Mouse (Mus musculus) heart, postnatal 10 days (tissue): ENCODE results near the gene Evx1. TPM values are rescaled to one million over a fixed set of nuclear protein-coding genes. Genes with fewer than 3 reads are reported as not detected.
"Not testable (repeated sequence)": the region's sequence is repeated elsewhere in the genome, so short reads cannot be mapped to it uniquely, and the experiment has no call there.

ENCODE experiments used
- DNase-seq, 2 experiments: peaks; one replicate each; pipeline ENCODE4 v3.0.0; 2021
- intact Hi-C: fragments of 180-260 bp; cut with DNase I; formaldehyde crosslinking; loops from one replicate; pipeline ENCODE4 v1.15.1; 2025
- total RNA-seq, 2 experiments: library from RNA; stranded (reverse); gene quantifications; 2 replicates each; pipeline ENCODE4 v1.2.3; 2021

Gene Evx1
- total RNA-seq, 2 experiments from 2014 or later: not detected

DNA sequence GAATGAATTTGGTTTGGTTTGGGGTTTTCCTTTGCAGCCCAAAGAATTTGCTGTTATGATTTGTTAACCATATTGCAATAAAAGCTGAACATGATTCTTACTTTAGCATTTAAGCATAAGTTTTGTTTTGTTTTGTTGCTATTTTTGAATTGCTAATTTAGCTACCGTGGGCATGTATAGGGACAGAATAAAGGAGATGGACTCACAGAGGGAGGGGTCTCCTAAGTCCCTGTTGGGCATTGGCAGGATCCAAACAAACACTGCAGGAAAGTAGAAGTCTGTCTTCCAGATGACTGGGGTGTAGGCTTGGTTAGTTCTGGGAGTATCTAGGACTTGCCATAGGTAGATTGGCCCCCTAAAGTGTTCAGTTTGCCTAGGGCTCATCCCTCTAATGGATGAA, 5.0 kb downstream of the Evx1 start:
- intact Hi-C loops: loop anchor here (5.0 to 10.0 kb wide), 3 partner anchors 53 to 1141 kb away; partner anchors contain the start of genes Hoxa13 and Hoxa2

DNA sequence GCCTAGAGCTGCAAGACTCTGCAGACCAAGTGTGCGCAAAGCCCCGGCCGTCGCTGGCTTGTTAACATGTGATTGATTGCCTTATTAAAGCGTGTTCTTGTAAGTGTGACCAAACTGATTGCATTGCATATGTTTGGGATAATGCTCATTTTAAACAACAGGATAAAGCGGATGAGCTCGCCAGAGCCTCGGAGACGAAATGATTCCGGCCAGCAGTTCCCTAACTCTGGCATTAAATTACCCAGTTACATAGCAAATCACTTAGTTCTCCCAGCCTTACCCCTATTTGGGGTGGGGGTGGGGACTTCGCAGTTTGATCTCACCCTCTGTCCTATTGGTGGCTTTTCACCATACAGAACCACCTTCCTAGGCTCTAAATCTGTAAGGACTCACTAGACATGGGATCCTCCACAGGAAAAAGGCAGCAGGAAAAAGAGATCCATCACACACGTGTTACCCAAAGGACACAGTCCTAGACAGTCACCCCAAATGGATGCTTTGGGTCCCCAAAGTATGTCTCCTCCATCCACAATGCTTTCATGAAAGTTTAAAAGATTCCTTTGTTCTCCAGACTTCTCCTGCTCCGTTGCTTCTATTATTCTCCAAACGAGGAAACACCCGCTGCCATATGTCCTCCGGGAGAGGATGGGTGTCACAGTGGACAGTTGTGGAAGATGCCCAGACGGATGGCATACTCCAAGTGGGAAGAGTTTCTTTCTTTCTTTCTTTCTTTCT, 6.8 kb downstream of the Evx1 start:
- intact Hi-C loops: loop anchor here (5.0 to 10.0 kb wide), 3 partner anchors 55 to 1143 kb away; partner anchors contain the start of genes Hoxa13 and Hoxa2
- DNase-seq: peak in 1 of 2 experiments; percentile 8

More for the DNA sequence above, 5.0 kb downstream of the Evx1 start:
- DNase-seq: no peak

DNA sequence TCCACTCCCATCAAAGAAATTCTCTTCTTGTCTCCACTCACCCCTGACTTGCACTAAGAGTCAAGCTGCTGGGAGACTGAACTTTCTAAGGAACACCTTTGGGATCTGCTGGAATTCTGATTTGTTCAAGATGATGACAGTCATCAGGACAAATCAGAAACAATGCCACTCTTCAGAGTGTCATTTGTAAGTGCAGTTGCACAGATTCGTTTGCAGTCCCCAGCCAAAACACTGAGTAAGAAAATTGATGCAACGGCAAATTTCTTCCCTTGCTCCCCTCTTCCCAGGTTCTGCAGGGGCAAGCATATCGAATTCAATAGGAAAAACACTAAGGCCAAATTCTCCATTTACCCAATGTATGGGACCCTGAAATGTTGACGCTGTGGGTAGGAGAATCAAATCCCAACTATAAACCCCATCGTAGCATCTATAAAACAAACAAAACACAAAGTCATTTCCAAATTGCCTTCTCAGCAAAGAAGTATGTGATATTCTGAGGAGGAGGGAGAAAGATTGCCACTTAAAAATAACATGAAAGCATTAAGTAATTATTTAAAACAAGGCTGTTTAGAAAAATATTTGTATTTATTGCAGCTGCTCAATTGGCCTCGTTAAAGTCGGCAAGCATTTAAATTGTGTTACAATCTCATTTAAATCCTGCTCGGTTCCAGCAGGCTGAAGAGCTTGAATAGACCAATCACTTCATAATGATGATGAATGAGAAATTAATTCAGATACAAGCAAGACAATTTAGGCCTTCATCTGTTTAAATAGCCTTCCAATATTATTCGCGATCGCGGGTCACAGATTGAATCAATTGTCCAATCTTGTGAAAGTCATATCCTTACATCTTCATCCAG, 7.9 kb downstream of the Evx1 start:
- DNase-seq: peak in 1 of 2 experiments; percentile 26
- intact Hi-C loops: no loop called here

DNA sequence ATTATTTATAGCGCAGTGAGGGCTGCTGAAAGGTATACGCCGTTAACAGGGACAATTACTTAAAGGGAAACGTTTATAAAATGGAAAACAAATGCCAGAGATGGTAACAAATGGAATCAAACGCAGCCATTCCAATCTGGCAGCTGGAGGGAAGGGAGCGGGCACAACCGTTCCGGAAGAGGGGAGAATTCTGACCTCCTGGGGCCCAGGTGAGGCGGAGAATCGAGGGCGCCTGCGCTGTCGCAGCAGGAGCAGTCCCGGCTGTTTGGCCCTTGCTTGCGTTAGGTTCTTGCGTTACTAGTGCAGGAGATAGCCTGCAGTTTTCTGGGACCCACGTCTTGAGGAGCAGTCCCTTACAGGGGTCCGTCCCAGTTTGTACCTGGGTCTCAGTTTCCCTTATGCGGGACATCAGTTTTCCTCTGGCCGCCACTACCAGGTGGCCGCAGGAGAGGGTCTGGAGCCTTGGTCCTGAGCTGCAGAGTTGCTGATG, 8.6 kb downstream of the Evx1 start:
- DNase-seq: no peak
- intact Hi-C loops: no loop called here

DNA sequence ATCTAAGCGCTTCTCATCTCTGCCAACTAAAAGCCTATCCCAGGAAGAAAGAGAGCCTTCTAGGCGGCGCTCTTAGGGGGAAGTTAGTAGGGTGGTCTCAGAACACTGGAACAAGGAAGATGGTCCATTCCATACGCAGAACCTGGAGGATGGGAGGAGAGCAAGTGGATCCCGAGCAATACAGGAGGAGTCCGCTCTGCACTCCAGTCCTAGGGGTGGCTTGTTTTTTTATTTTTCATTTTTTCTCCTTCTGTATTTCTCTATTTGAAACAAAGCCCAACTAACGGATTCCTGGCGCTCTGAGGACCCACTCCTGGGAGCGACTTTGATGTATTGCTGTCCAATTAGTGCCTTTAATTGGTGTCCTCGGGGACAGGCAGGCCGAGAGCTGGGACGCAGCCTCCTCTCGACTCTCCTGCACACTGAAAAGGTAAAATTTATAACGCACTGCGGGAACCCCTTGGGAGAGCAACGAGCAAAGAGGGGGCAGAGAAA, 9.5 kb downstream of the Evx1 start:
- no peak for DNase-seq
- intact Hi-C loops: no loop called here

DNA sequence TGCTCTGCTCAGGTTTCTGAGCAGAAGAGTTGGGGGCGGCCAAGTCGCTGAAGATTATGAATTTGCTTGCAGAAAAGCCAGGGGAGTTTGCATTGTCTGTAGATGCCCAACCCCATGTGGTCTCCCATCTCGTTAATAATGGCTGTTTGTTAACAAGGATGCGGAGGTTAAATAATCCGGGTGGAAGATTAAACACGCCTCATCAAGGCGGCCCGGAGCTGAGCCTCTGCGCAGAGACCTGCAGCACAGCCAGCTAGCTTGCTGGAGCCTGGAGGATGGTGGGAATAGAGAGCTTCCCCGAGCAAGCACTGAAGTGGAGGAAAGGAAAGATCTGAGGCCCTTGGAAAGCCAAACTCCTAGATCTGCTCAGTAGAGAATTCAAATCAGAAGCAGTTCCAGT, 10.0 kb downstream of the Evx1 start:
- intact Hi-C loops: no loop called here
- DNase-seq: no peak

DNA sequence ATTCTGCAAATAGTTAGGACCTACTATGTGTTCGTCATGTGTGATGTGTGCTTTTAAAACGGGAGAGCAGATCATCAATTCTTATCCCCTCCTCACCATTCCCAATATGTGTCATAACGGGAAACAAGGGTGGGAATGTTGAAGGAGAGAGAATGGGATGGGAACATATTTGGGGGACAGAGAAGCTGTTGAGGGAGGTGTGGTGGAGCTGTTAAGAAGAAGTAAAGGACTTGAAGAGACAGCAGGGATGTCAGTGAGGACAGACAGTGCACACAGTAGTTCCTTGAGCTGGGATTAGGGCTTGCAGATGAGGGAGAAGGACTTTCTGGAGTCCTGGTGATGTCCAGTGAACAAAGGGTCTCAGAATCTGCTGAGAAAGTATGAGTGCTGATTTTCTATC, 10.8 kb downstream of the Evx1 start:
- no peak for DNase-seq
- intact Hi-C loops: no loop called here

DNA sequence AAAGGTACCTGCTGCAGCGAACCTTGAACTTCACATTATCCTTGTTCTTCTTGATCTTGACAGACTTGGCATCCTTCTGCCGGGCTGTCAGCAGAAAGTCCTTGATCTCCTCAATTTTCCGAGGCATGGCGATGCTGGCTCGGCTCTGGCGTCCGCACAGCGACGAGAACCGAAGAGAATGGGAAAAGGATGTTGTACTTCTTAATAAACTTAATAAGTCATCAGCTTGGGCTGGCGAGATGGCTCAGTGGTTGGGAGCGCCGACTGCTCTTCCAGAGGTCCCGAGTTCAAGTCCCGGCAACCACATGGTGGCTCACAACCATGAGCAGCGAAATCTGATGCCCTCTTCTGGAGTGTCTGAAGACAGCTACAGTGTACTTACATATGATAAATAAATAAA, 33.5 kb downstream of the Evx1 start:
- intact Hi-C loops, DNase-seq: not testable (repeated sequence)

DNA sequence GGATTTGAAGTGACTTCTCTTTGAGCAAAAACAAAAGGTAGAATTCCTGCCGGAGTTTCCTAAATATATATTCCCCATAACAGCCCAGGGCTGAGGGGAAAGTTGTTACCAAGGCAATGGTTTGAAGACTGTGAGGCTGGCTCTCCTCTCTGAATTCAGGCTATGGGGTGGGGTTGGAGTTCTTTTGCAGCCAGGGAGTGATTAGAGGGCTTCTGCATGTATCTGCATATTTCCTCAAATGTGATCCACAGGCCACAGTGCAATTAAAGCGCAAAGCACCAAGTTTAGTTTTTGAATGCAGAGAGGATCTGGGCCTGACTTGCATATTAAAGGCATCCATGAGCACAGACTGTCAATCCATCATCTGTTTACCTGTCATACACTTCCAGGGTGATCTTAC, 52.7 kb downstream of the Evx1 start:
- no peak for DNase-seq
- intact Hi-C loops: no loop called here

DNA sequence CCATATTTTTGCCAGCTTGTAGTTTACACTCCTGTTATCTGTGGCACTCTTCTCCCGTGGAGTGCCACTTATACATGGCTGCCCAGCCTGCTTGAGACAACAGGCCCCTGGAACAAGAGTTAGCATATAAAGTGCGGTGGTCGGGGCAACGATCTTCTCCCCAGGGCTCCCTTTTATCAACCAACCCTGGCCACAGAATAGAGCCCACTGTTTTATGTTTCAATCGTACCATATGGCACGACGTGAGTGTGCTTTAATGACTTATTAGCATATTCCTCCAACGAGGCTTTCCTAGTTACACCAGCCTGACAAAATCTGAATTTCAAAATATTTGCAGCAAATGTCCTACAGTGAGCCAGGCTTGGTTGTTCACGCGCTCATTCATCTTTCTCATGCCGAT, 53.2 kb downstream of the Evx1 start:
- intact Hi-C loops: no loop called here
- DNase-seq: no peak

DNA sequence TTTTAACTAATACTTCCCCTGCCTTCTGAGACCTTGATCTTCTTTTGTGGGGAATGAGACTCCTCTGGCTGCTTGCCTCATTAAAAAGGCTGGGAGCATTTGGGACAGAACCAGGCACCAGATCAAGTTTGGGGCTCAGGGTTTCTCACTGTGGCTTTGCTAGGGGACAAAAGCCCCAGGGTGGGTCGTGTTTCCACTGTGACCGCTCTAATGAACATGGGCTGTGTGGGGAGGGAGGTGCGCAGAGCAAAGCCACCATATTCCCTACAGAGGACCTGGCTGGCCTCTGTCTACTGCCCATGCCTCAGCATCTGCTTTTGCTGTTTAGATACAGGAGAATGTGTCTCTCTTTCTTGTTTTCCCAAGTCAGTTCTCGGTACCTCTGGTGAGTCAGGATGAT, 53.8 kb downstream of the Evx1 start:
- intact Hi-C loops: no loop called here
- no peak for DNase-seq

Other genes with a start within 250 kb of the Evx1 start
- gene Hoxa1, start 155.2 kb upstream of the Evx1 start, total RNA-seq: under 1 TPM; 0.22 to 0.30 TPM
- 1 to 10 TPM in 1 of 2 experiments, under 1 TPM in 1; 0.98 to 1.0 TPM for gene Hoxa2, start 148.7 kb upstream of the Evx1 start, total RNA-seq
- under 1 TPM; 0.10 to 0.17 TPM for gene 5730596B20Rik, start 136.0 kb upstream of the Evx1 start, total RNA-seq
- gene Hoxa4, start 121.7 kb upstream of the Evx1 start, total RNA-seq: 1 to 10 TPM in 1 of 2 experiments, under 1 TPM in 1; 0.69 to 1.3 TPM
- gene Hoxa5, start 108.9 kb upstream of the Evx1 start, total RNA-seq: 1 to 10 TPM; 1.2 to 1.6 TPM
- gene Hoxa6, start 104.8 kb upstream of the Evx1 start, total RNA-seq: not detected
- 1 to 10 TPM; 1.5 TPM for gene Hoxa3, start 100.2 kb upstream of the Evx1 start, total RNA-seq
- not detected for gene Gm28308, start 100.2 kb upstream of the Evx1 start, total RNA-seq
- gene Hoxa7, start 91.6 kb upstream of the Evx1 start, total RNA-seq: under 1 TPM; 0.40 to 0.41 TPM
- gene Hoxa9, start 82.4 kb upstream of the Evx1 start, total RNA-seq: not detected
- not detected for gene Hoxa10, start 72.6 kb upstream of the Evx1 start, total RNA-seq
- not detected for gene Hoxa11, start 67.7 kb upstream of the Evx1 start, total RNA-seq
- gene Hoxa13, start 52.6 kb upstream of the Evx1 start, total RNA-seq: not detected